Mouse (Mus musculus): Measurements from ENCODE around the gene Prss34. TPM values are rescaled to one million over a fixed set of nuclear protein-coding genes. Genes with fewer than 3 reads are reported as not detected.

Prss34 gene
- total RNA-seq (2021) = under 1 TPM; 0.22 to 0.29 TPM

GRCm38 (mm10) chr17:25298094-25298493, at the start of gene Prss34:
Prss34 (plus strand) TSS chr17:25298394.
- no peak for DNase-seq (ENCODE audit: low spot score)
- intact Hi-C loops (cut with DNase I) = no loop called here

GRCm38 (mm10) chr17:25250181-25250835, 47.9 kb upstream of the Prss34 start:
- DNase-seq (ENCODE audit: low spot score) = no peak
- intact Hi-C loops (cut with DNase I) = no loop called here

- intact Hi-C loops (cut with DNase I) = no loop called here
- DNase-seq (ENCODE audit: low spot score) = no peak
Measured at GRCm38 (mm10) chr17:25252643-25253042, 45.6 kb upstream of the Prss34 start.

- intact Hi-C loops (cut with DNase I) = no loop called here
- no peak for DNase-seq (ENCODE audit: low spot score)
Measured at GRCm38 (mm10) chr17:25253760-25254159, 44.4 kb upstream of the Prss34 start.

- DNase-seq (ENCODE audit: low spot score) = no peak
- intact Hi-C loops (cut with DNase I) = no loop called here
Measured at GRCm38 (mm10) chr17:25255110-25255509, 43.1 kb upstream of the Prss34 start.

- intact Hi-C loops (cut with DNase I) = no loop called here
- DNase-seq (ENCODE audit: low spot score) = no peak
Measured at GRCm38 (mm10) chr17:25256140-25256754, 41.9 kb upstream of the Prss34 start, which contains the start of gene Baiap3. Baiap3 (minus strand) TSS chr17:25256364.

- intact Hi-C loops (cut with DNase I) = no loop called here
Measured at GRCm38 (mm10) chr17:25257804-25258261, 40.4 kb upstream of the Prss34 start.

GRCm38 (mm10) chr17:25264453-25264852, 33.7 kb upstream of the Prss34 start:
- DNase-seq (ENCODE audit: low spot score) = no peak
- intact Hi-C loops (cut with DNase I) = no loop called here

More at GRCm38 (mm10) chr17:25257804-25258261, 40.4 kb upstream of the Prss34 start:
- DNase-seq (ENCODE audit: low spot score) = no peak

GRCm38 (mm10) chr17:25270795-25271335, 27.3 kb upstream of the Prss34 start:
- no peak for DNase-seq (ENCODE audit: low spot score)
- intact Hi-C loops (cut with DNase I) = loop anchor here (5.0 to 10.0 kb wide), 4 partner anchors 89 to 536 kb away; partner anchors contain the start of genes BC003965, Clcn7, Mapk8ip3 and Msrb1

- no peak for DNase-seq (ENCODE audit: low spot score)
- intact Hi-C loops (cut with DNase I) = loop anchor here (5.0 to 10.0 kb wide), 4 partner anchors 90 to 538 kb away; partner anchors contain the start of genes BC003965, Clcn7, Mapk8ip3 and Msrb1
Measured at GRCm38 (mm10) chr17:25272326-25272725, 25.9 kb upstream of the Prss34 start.

GRCm38 (mm10) chr17:25272951-25273705, 25.1 kb upstream of the Prss34 start:
- DNase-seq (ENCODE audit: low spot score) = peak; percentile 86

GRCm38 (mm10) chr17:25273706-25274501, 24.3 kb upstream of the Prss34 start:
- intact Hi-C loops (cut with DNase I) = loop anchor here (5.0 to 10.0 kb wide), 4 partner anchors 92 to 539 kb away; partner anchors contain the start of genes BC003965, Clcn7, Mapk8ip3 and Msrb1
- peak; percentile 93 for DNase-seq (ENCODE audit: low spot score)

More at GRCm38 (mm10) chr17:25272951-25273705, 25.1 kb upstream of the Prss34 start:
- intact Hi-C loops (cut with DNase I) = loop anchor here (5.0 to 10.0 kb wide), 4 partner anchors 91 to 538 kb away; partner anchors contain the start of genes BC003965, Clcn7, Mapk8ip3 and Msrb1

GRCm38 (mm10) chr17:25274571-25275346, 23.4 kb upstream of the Prss34 start, which contains the start of gene Ube2i:
Ube2i (minus strand) TSS chr17:25274622.
- intact Hi-C loops (cut with DNase I) = loop anchor here (5.0 to 10.0 kb wide), 4 partner anchors 92 to 540 kb away; partner anchors contain the start of genes BC003965, Clcn7, Mapk8ip3 and Msrb1
- no peak for DNase-seq (ENCODE audit: low spot score)

- DNase-seq (ENCODE audit: low spot score) = no peak
- intact Hi-C loops (cut with DNase I) = loop anchor here (10.0 kb wide), 1 partner anchor 541 kb away; the partner anchor contains the start of gene Msrb1
Measured at GRCm38 (mm10) chr17:25275833-25276232, 22.4 kb upstream of the Prss34 start.

GRCm38 (mm10) chr17:25282133-25282532, 16.1 kb upstream of the Prss34 start:
- intact Hi-C loops (cut with DNase I) = no loop called here
- peak; percentile 13 for DNase-seq (ENCODE audit: low spot score)

GRCm38 (mm10) chr17:25285033-25285432, 13.2 kb upstream of the Prss34 start:
- intact Hi-C loops (cut with DNase I) = loop anchor here (5.0 kb wide), 1 partner anchor 343 kb away; no protein-coding TSS in a partner anchor
- DNase-seq (ENCODE audit: low spot score) = peak; percentile 25

GRCm38 (mm10) chr17:25288842-25289241, 9.4 kb upstream of the Prss34 start:
- no peak for DNase-seq (ENCODE audit: low spot score)
- intact Hi-C loops (cut with DNase I) = loop anchor here (5.0 kb wide), 1 partner anchor 347 kb away; no protein-coding TSS in a partner anchor

GRCm38 (mm10) chr17:25290411-25290810, 7.8 kb upstream of the Prss34 start:
- intact Hi-C loops (cut with DNase I) = no loop called here
- DNase-seq (ENCODE audit: low spot score) = no peak

Data from heart, postnatal 25 days (tissue).